Mouse (Mus musculus): ENCODE results near the gene Macrod1. TPM values are rescaled to one million over a fixed set of nuclear protein-coding genes. Genes with fewer than 3 reads are reported as not detected.

Gene Macrod1
- polyA plus RNA-seq, 1 experiment from 2014 or later: 6.9 TPM

GRCm38 (mm10) chr19:7089842-7090251 lies 33.2 kb downstream of the Macrod1 start:
- Histone ChIP-seq H3K4me3 (replicated peaks; ENCODE audit: low read length) (no peak overlapping the region), H3K4me2 (replicated peaks) (no peak overlapping the region), H3K36me3 (replicated peaks; ENCODE audit: control insufficient read depth, insufficient read depth) (no peaks in the 10 kb centered on the region), H3K27me3 (ENCODE audit: control insufficient read depth, insufficient read depth, low read length) (no peaks in the 10 kb centered on the region; the same call in 1 of the 2 replicates), H3K9me3 (ENCODE audit: control insufficient read depth, low read length) (no peaks in the 10 kb centered on the region), H3K4me1 (replicated peaks; ENCODE audit: control insufficient read depth, insufficient read depth, low read length) (peaks cover 76% of the 10 kb centered on the region), H3K9ac (peak overlapping the region; percentile 20; the same call in 1 of the 2 replicates), H3K27ac (peak overlapping the region; percentile 66)
- WGBS: 23% methylated on average over 7 of the region's 7 CpGs
- ATAC-seq (ENCODE audit: low FRiP score) (no peak), DNase-seq (ENCODE audit: low spot score) (no peak)

- no peaks in the 10 kb centered on the region for H3K36me3 ChIP-seq (replicated peaks; ENCODE audit: control insufficient read depth, insufficient read depth)
- H3K27ac ChIP-seq: peak overlapping the region; percentile 66
- peaks cover 2% of the 10 kb centered on the region; the same call in 1 of the 2 replicates for H3K27me3 ChIP-seq (ENCODE audit: control insufficient read depth, insufficient read depth, low read length)
- H3K9ac ChIP-seq: peak overlapping the region; percentile 20; the same call in 1 of the 2 replicates
- peaks cover 69% of the 10 kb centered on the region for H3K4me1 ChIP-seq (replicated peaks; ENCODE audit: control insufficient read depth, insufficient read depth, low read length)
- no peaks in the 10 kb centered on the region for H3K9me3 ChIP-seq (ENCODE audit: control insufficient read depth, low read length)
- ATAC-seq (ENCODE audit: low FRiP score) (peak; percentile 22; the same call in 1 of the 2 replicates), DNase-seq (ENCODE audit: low spot score) (no peak)
- H3K4me2 ChIP-seq (replicated peaks): 0 out of 2 replicates have a peak overlapping the region, but pooled peaks have one; percentile 6
- no peak overlapping the region for H3K4me3 ChIP-seq (replicated peaks; ENCODE audit: low read length)
- 6% methylated on average over 10 of the region's 10 CpGs for whole genome bisulfite sequencing
Observed at GRCm38 (mm10) chr19:7090369-7091064, 33.9 kb downstream of the Macrod1 start.

GRCm38 (mm10) chr19:7091448-7092050 lies 34.9 kb downstream of the Macrod1 start:
- ATAC-seq (ENCODE audit: low FRiP score): peak; percentile 7; the same call in 1 of the 2 replicates
- H3K4me1 ChIP-seq (replicated peaks; ENCODE audit: control insufficient read depth, insufficient read depth, low read length): peaks cover 69% of the 10 kb centered on the region
- no peaks in the 10 kb centered on the region for H3K9me3 ChIP-seq (ENCODE audit: control insufficient read depth, low read length)
- DNase-seq (ENCODE audit: low spot score): no peak
- H3K4me2 ChIP-seq (replicated peaks): no peak overlapping the region
- H3K9ac ChIP-seq: peak overlapping the region; percentile 11; the same call in 1 of the 2 replicates
- peaks cover 11% of the 10 kb centered on the region for H3K27me3 ChIP-seq (ENCODE audit: control insufficient read depth, insufficient read depth, low read length)
- H3K27ac ChIP-seq: peak overlapping the region; percentile 62
- no peaks in the 10 kb centered on the region for H3K36me3 ChIP-seq (replicated peaks; ENCODE audit: control insufficient read depth, insufficient read depth)
- 43% methylated on average over 10 of the region's 10 CpGs for WGBS
- no peak overlapping the region for H3K4me3 ChIP-seq (replicated peaks; ENCODE audit: low read length)

GRCm38 (mm10) chr19:7092756-7093155 lies 36.1 kb downstream of the Macrod1 start:
- H3K4me2 ChIP-seq (replicated peaks): no peak overlapping the region
- H3K27me3 ChIP-seq (ENCODE audit: control insufficient read depth, insufficient read depth, low read length): peaks cover 19% of the 10 kb centered on the region
- no peak overlapping the region for H3K4me3 ChIP-seq (replicated peaks; ENCODE audit: low read length)
- H3K9ac ChIP-seq: no peak overlapping the region
- no peak for DNase-seq (ENCODE audit: low spot score)
- H3K9me3 ChIP-seq (ENCODE audit: control insufficient read depth, low read length): no peaks in the 10 kb centered on the region
- no peak for ATAC-seq (ENCODE audit: low FRiP score)
- WGBS: 80% methylated on average over 5 of the region's 5 CpGs
- H3K27ac ChIP-seq: no peak overlapping the region
- no peaks in the 10 kb centered on the region for H3K36me3 ChIP-seq (replicated peaks; ENCODE audit: control insufficient read depth, insufficient read depth)
- H3K4me1 ChIP-seq (replicated peaks; ENCODE audit: control insufficient read depth, insufficient read depth, low read length): peaks cover 66% of the 10 kb centered on the region

- no peaks in the 10 kb centered on the region for H3K36me3 ChIP-seq (replicated peaks; ENCODE audit: control insufficient read depth, insufficient read depth)
- H3K4me1 ChIP-seq (replicated peaks; ENCODE audit: control insufficient read depth, insufficient read depth, low read length): peaks cover 32% of the 10 kb centered on the region
- no peak for DNase-seq (ENCODE audit: low spot score)
- no peak for ATAC-seq (ENCODE audit: low FRiP score)
- H3K27ac ChIP-seq: no peak overlapping the region
- H3K4me3 ChIP-seq (replicated peaks; ENCODE audit: low read length): no peak overlapping the region
- no peak overlapping the region for H3K4me2 ChIP-seq (replicated peaks)
- H3K27me3 ChIP-seq (ENCODE audit: control insufficient read depth, insufficient read depth, low read length): peaks cover 22% of the 10 kb centered on the region
- WGBS: 71% methylated on average over 3 of the region's 3 CpGs
- H3K9me3 ChIP-seq (ENCODE audit: control insufficient read depth, low read length): no peaks in the 10 kb centered on the region
- no peak overlapping the region for H3K9ac ChIP-seq
Observed at GRCm38 (mm10) chr19:7099620-7100155, 43.1 kb downstream of the Macrod1 start.

GRCm38 (mm10) chr19:7102039-7102438 lies 45.4 kb downstream of the Macrod1 start:
- H3K36me3 ChIP-seq (replicated peaks; ENCODE audit: control insufficient read depth, insufficient read depth): no peaks in the 10 kb centered on the region
- peaks cover 37% of the 10 kb centered on the region for H3K4me1 ChIP-seq (replicated peaks; ENCODE audit: control insufficient read depth, insufficient read depth, low read length)
- H3K27me3 ChIP-seq (ENCODE audit: control insufficient read depth, insufficient read depth, low read length): peaks cover 6% of the 10 kb centered on the region; the same call in 1 of the 2 replicates
- no peak overlapping the region for H3K27ac ChIP-seq
- WGBS: 33% methylated on average over 10 of the region's 10 CpGs
- H3K9ac ChIP-seq: no peak overlapping the region
- DNase-seq (ENCODE audit: low spot score): no peak
- no peak for ATAC-seq (ENCODE audit: low FRiP score)
- H3K4me3 ChIP-seq (replicated peaks; ENCODE audit: low read length): no peak overlapping the region
- no peaks in the 10 kb centered on the region for H3K9me3 ChIP-seq (ENCODE audit: control insufficient read depth, low read length)
- no peak overlapping the region for H3K4me2 ChIP-seq (replicated peaks)

- DNase-seq (ENCODE audit: low spot score) (no peak), ATAC-seq (ENCODE audit: low FRiP score) (no peak)
- Histone ChIP-seq H3K27me3 (ENCODE audit: control insufficient read depth, insufficient read depth, low read length) (no peaks in the 10 kb centered on the region), H3K9ac (peak overlapping the region; percentile 10; the same call in 1 of the 2 replicates), H3K4me1 (replicated peaks; ENCODE audit: control insufficient read depth, insufficient read depth, low read length) (peaks cover 37% of the 10 kb centered on the region), H3K27ac (0 out of 2 replicates have a peak overlapping the region, but pooled peaks have one; percentile 3), H3K36me3 (replicated peaks; ENCODE audit: control insufficient read depth, insufficient read depth) (no peaks in the 10 kb centered on the region), H3K9me3 (ENCODE audit: control insufficient read depth, low read length) (no peaks in the 10 kb centered on the region), H3K4me3 (replicated peaks; ENCODE audit: low read length) (no peak overlapping the region), H3K4me2 (replicated peaks) (peak overlapping the region; percentile 15)
- 60% methylated on average over 4 of the region's 4 CpGs for WGBS
Observed at GRCm38 (mm10) chr19:7103349-7103992, 46.9 kb downstream of the Macrod1 start.

GRCm38 (mm10) chr19:7103993-7104401 lies 47.4 kb downstream of the Macrod1 start:
- H3K27ac ChIP-seq: 0 out of 2 replicates have a peak overlapping the region, but pooled peaks have one; percentile 3
- DNase-seq (ENCODE audit: low spot score) (no peak), ATAC-seq (ENCODE audit: low FRiP score) (peak; percentile 35; the same call in 1 of the 2 replicates)
- no peaks in the 10 kb centered on the region for H3K36me3 ChIP-seq (replicated peaks; ENCODE audit: control insufficient read depth, insufficient read depth)
- 12% methylated on average over 19 of the region's 19 CpGs for WGBS
- peak overlapping the region; percentile 15 for H3K4me2 ChIP-seq (replicated peaks)
- H3K9me3 ChIP-seq (ENCODE audit: control insufficient read depth, low read length): no peaks in the 10 kb centered on the region
- H3K27me3 ChIP-seq (ENCODE audit: control insufficient read depth, insufficient read depth, low read length): no peaks in the 10 kb centered on the region
- H3K9ac ChIP-seq: peak overlapping the region; percentile 10; the same call in 1 of the 2 replicates
- no peak overlapping the region for H3K4me3 ChIP-seq (replicated peaks; ENCODE audit: low read length)
- peaks cover 37% of the 10 kb centered on the region for H3K4me1 ChIP-seq (replicated peaks; ENCODE audit: control insufficient read depth, insufficient read depth, low read length)

- DNase-seq (ENCODE audit: low spot score): no peak
- ATAC-seq (ENCODE audit: low FRiP score): no peak
- H3K9ac ChIP-seq: no peak within 1 kb of the TSS; the same call in 1 of the 2 replicates
- H3K27me3 ChIP-seq (ENCODE audit: control insufficient read depth, insufficient read depth, low read length): no peaks in the 10 kb centered on the region
- H3K27ac ChIP-seq: 0 out of 2 replicates have a peak within 1 kb of the TSS, but pooled peaks have one; percentile 3
- no peaks in the 10 kb centered on the region for H3K9me3 ChIP-seq (ENCODE audit: control insufficient read depth, low read length)
- peaks cover 48% of the 10 kb centered on the region for H3K4me1 ChIP-seq (replicated peaks; ENCODE audit: control insufficient read depth, insufficient read depth, low read length)
- H3K36me3 ChIP-seq (replicated peaks; ENCODE audit: control insufficient read depth, insufficient read depth): no peaks in the 10 kb centered on the region
- no peak within 1 kb of the TSS for H3K4me2 ChIP-seq (replicated peaks)
- H3K4me3 ChIP-seq (replicated peaks; ENCODE audit: low read length): no peak within 1 kb of the TSS
- WGBS: 27% methylated on average over 9 of the region's 9 CpGs
Observed at GRCm38 (mm10) chr19:7105544-7105943, 48.9 kb downstream of the Macrod1 start, which contains the start of gene Flrt1. Gene Flrt1 (minus strand): TSS chr19:7105729.
